Mouse (Mus musculus) lung, postnatal 0 days (tissue): ENCODE measurements around the gene Shisa2.

Experiments
- CTCF ChIP-seq: IDR thresholded peaks from 2 replicates; pipeline ENCODE4 v1.5.1; 2016; ENCODE audit warnings: antibody characterized with exemption, mild to moderate bottlenecking
- EP300 ChIP-seq: IDR thresholded peaks from 2 replicates; pipeline ENCODE4 v1.6.1; 2016; ENCODE audit warnings: antibody characterized with exemption, mild to moderate bottlenecking, control low read depth

DNA sequence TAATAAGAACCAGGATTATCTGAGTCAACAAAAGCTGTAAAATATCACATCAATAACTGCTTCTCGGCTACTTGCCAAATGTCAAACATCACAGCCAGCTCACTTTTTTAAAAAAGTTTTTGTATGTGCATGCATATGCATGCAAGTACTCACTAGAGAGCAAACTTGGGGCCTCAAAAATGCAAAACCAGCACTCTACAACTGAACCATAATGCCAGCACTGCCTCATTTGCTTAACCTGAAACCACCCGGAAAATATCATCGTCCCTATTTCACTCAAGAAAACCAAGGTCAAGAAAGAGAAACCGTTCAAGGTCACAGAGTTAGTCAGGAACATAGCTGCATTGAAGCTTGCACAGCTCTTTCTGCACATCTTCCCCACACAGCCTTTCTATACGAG is 48.7 kb upstream of the Shisa2 start:
- TF ChIP-seq CTCF (no peak), EP300 (no peak)
